Mouse (Mus musculus) lung, adult 18-20 months (tissue): Measurements from ENCODE around the gene Mgat5b.

Source experiments
- DNase-seq, 2 experiments: peaks; one replicate each; pipeline ENCODE4 v3.0.0; 2022; ENCODE audit warnings: mixed read lengths in 2 of 2

The Mgat5b gene

GRCm38 (mm10) chr11:116919186-116920020, 740 bp downstream of the Mgat5b start:
- no peak for DNase-seq

GRCm38 (mm10) chr11:116920746-116921145, 2.1 kb downstream of the Mgat5b start:
- no peak for DNase-seq

- DNase-seq = peak; percentile 36 to 57
Measured at GRCm38 (mm10) chr11:116922058-116922457, 3.4 kb downstream of the Mgat5b start.

- DNase-seq = no peak
Measured at GRCm38 (mm10) chr11:116928031-116928430, 9.4 kb downstream of the Mgat5b start.

- no peak for DNase-seq
Measured at GRCm38 (mm10) chr11:116934862-116935261, 16.2 kb downstream of the Mgat5b start.

- DNase-seq = no peak
Measured at GRCm38 (mm10) chr11:116935354-116935753, 16.7 kb downstream of the Mgat5b start.

GRCm38 (mm10) chr11:116935917-116936316, 17.3 kb downstream of the Mgat5b start:
- no peak for DNase-seq

GRCm38 (mm10) chr11:116937141-116937540, 18.5 kb downstream of the Mgat5b start:
- no peak for DNase-seq

- peak in 1 of 2 experiments; percentile 7 for DNase-seq
Measured at GRCm38 (mm10) chr11:116940088-116940855, 21.6 kb downstream of the Mgat5b start.

- no peak for DNase-seq
Measured at GRCm38 (mm10) chr11:116944346-116944745, 25.7 kb downstream of the Mgat5b start.

GRCm38 (mm10) chr11:116949832-116950231, 31.2 kb downstream of the Mgat5b start:
- DNase-seq = no peak

GRCm38 (mm10) chr11:116951429-116951828, 32.8 kb downstream of the Mgat5b start:
- no peak for DNase-seq

GRCm38 (mm10) chr11:116954231-116955118, 35.8 kb downstream of the Mgat5b start:
- no peak for DNase-seq

GRCm38 (mm10) chr11:116958601-116959000, 39.9 kb downstream of the Mgat5b start:
- DNase-seq = no peak

- DNase-seq = no peak
Measured at GRCm38 (mm10) chr11:116965061-116965460, 46.4 kb downstream of the Mgat5b start.

GRCm38 (mm10) chr11:116965961-116966360, 47.3 kb downstream of the Mgat5b start:
- no peak for DNase-seq

GRCm38 (mm10) chr11:116968586-116968985, 49.9 kb downstream of the Mgat5b start:
- no peak for DNase-seq

GRCm38 (mm10) chr11:116969498-116969897, 50.8 kb downstream of the Mgat5b start:
- DNase-seq = no peak

GRCm38 (mm10) chr11:116970847-116971246, 52.2 kb downstream of the Mgat5b start:
- DNase-seq = no peak

- no peak for DNase-seq
Measured at GRCm38 (mm10) chr11:116972828-116973227, 54.2 kb downstream of the Mgat5b start.

GRCm38 (mm10) chr11:116973508-116973907, 54.8 kb downstream of the Mgat5b start:
- no peak for DNase-seq

GRCm38 (mm10) chr11:116974341-116974740, 55.7 kb downstream of the Mgat5b start:
- no peak for DNase-seq

GRCm38 (mm10) chr11:116980313-116980712, 61.6 kb downstream of the Mgat5b start:
- no peak for DNase-seq
